Mouse (Mus musculus) E14TG2a.4 (cell line): ENCODE measurements around the gene Myl3.

Source experiments
- CTCF ChIP-seq: conservative IDR thresholded peaks from 2 replicates; pipeline ENCODE4 v1.5.1; 2014; ENCODE audit warnings: low read length
- POU5F1 ChIP-seq: IDR thresholded peaks from 2 replicates; pipeline ENCODE4 v1.6.1; 2014; ENCODE audit warnings: low read length, borderline replicate concordance

DNA sequence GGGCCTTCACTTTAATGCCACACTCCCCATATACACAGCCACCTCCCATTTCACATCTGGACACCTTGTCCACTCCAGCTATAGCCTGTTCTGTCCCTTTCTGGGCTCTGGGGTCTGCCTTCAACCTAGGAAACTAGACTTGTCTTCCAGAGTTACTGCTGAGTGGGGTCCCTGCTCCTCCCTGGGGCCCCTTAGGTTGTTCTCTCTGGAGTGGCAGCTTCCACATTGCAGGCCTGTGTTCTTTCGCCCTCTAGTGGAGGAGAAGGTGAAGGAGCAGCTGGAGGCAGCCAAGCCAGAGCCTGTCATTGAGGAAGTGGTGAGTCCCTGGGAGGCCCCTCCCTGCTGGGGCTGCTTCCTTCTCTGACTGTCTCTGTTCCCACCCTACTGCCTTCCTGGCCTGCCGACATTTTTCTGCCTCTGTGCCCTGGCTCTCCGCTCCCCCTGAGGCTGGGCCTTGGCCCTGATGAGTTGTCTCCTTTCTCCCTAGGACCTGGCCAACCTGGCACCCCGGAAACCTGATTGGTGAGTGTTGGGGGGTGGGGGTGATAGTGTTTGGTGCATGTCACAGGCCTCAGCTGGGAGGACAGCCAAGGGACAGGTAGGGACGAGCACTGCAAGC, 31.9 kb upstream of the Myl3 start:
- peak; percentile 75 for TF ChIP-seq CTCF
- no peak for TF ChIP-seq POU5F1
